ENCODE assay signal across 24 mouse cellular contexts in the genomic region with DNA sequence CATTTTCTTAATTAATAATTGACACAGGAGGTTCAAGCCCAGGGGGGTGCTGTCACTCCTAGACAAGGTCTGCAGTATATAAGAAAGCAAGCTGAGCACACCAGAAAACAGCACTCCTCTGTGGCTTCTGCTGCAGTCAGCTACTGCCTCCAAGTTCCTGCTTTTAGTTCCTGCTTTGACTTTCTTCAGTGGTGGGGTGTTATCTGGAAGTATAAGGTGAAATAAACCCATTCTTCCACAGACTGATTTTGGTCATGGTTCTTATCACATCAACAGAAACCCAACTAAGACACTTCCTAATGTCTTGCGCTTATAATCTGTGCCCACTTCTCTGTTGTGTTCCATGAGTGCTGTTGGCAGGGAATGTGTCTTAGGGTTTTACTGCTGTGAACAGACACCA.
DNase-seq lines count a peak whose midpoint lies in the region; ATAC-seq and TF ChIP-seq lines count a peak whose summit lies in the region.
"Had no signal": no experiment of that assay in that cellular context is flagged by ENCODE, and none has a peak within 500 bp of the region (broad histone marks: within the 10 kb centered on the region; RNA-seq: fewer than 3 reads in every experiment).

No protein-coding gene starts in this region.

- intact Hi-C loops in left cerebral cortex, postnatal 14 days (cut with DNase I), result no loop called here

- DNase-seq in layer of hippocampus, adult 2 months (ENCODE audit: low spot score in 2 of 2), result no peak
- DNase-seq in layer of hippocampus, adult 11-12 months (ENCODE audit: low spot score), result no peak
- peak; percentile 30 for DNase-seq in MEL-GATA-1-ER (ENCODE audit: extremely low read depth, low read depth)
- no peak for DNase-seq in left cerebral cortex, postnatal 14 days (ENCODE audit: low spot score in 2 of 2)
- no peak for DNase-seq in cerebellum, postnatal 14 days
- DNase-seq in midbrain, embryonic 10.5 days (ENCODE audit: low spot score), result no peak
- DNase-seq: adrenal gland, adult 2 months; adrenal gland, postnatal 10 days; adrenal gland, postnatal 25 days; cerebellum, adult 11 months; cerebellum, adult 18-20 months; cerebellum, adult 8-10 months; cerebellum, adult 9-11 months; cerebellum, postnatal 25 days; embryo, embryonic 11 days had no signal

- no peaks in the 10 kb centered on the region for H3K27me3 ChIP-seq in small intestine, adult 2 months (ENCODE audit: control insufficient read depth, insufficient read depth, low read length)
- H3K27me3 ChIP-seq in midbrain, embryonic 10.5 days (ENCODE audit: low read depth, poor library complexity, severe bottlenecking), result no peaks in the 10 kb centered on the region
- H3K27me3 ChIP-seq: embryonic facial prominence, embryonic 13.5 days; embryonic facial prominence, embryonic 15.5 days; forebrain, embryonic 12.5 days had no signal

- TF ChIP-seq POLR2A in small intestine, adult 2 months (IDR thresholded peaks at IDR 0.05; ENCODE audit: low read depth, low read length), result no peak

- H3K4me3 ChIP-seq in layer of hippocampus, adult 2 months, result no peak overlapping the region
- H3K4me3 ChIP-seq in small intestine, adult 2 months (ENCODE audit: low read depth, low read length), result no peak overlapping the region
- no peak overlapping the region for H3K4me3 ChIP-seq in midbrain, embryonic 10.5 days
- H3K4me3 ChIP-seq: embryonic facial prominence, embryonic 13.5 days; embryonic facial prominence, embryonic 15.5 days; erythroblast, embryonic 14.5 days; forebrain, embryonic 10.5 days; forebrain, embryonic 12.5 days had no signal

- H3K9me3 ChIP-seq in midbrain, embryonic 10.5 days (replicated peaks), result peaks cover 8% of the 10 kb centered on the region; the same call in 1 of the 2 replicates
- H3K9me3 ChIP-seq: embryonic facial prominence, embryonic 13.5 days; embryonic facial prominence, embryonic 15.5 days; forebrain, embryonic 10.5 days had no signal

- peaks cover 33% of the 10 kb centered on the region for H3K4me1 ChIP-seq in small intestine, adult 2 months (ENCODE audit: control insufficient read depth, insufficient read depth, insufficient read length, low read length)
- H3K4me1 ChIP-seq in midbrain, embryonic 10.5 days, result peaks cover 15% of the 10 kb centered on the region

- ATAC-seq in monocyte, adult 5-6 weeks (replicated peaks; ENCODE audit: insufficient number of reproducible peaks, low FRiP score, low TSS enrichment, poor library complexity, severe bottlenecking), result 0 out of 2 replicates have a peak, but pooled peaks have one; percentile 7
- ATAC-seq: forebrain, embryonic 14.5 days; forebrain, embryonic 16.5 days had no signal

- TF ChIP-seq CTCF in layer of hippocampus, adult 2 months (conservative IDR thresholded peaks at IDR 0.05), result no peak
- no peak for TF ChIP-seq CTCF in small intestine, adult 2 months (IDR thresholded peaks at IDR 0.05; ENCODE audit: extremely low read depth, insufficient read length, insufficient replicate concordance, low read depth, low read length)

- H3K27ac ChIP-seq in layer of hippocampus, adult 2 months, result peak overlapping the region; percentile 75
- 0 out of 2 replicates have a peak overlapping the region, but pooled peaks have one; percentile 39 for H3K27ac ChIP-seq in small intestine, adult 2 months (ENCODE audit: insufficient read depth, low read depth, low read length)
- H3K27ac ChIP-seq in midbrain, embryonic 10.5 days (replicated peaks), result no peak overlapping the region
- H3K27ac ChIP-seq: embryonic facial prominence, embryonic 13.5 days; embryonic facial prominence, embryonic 15.5 days; forebrain, embryonic 10.5 days; forebrain, embryonic 12.5 days had no signal

- WGBS in small intestine, adult 2 months, result 100% methylated on average over 1 of the region's 1 CpGs
- 93% methylated on average over 1 of the region's 1 CpGs for WGBS in midbrain, embryonic 10.5 days

- no peaks in the 10 kb centered on the region for H3K36me3 ChIP-seq in small intestine, adult 2 months (ENCODE audit: control insufficient read depth, insufficient read depth, low read length)
- H3K36me3 ChIP-seq in midbrain, embryonic 10.5 days, result peaks cover 32% of the 10 kb centered on the region
- H3K36me3 ChIP-seq: embryonic facial prominence, embryonic 15.5 days had no signal
